Mouse (Mus musculus) midbrain, postnatal 0 days (tissue): ENCODE results near the gene Rtn4. TPM values are rescaled to one million over a fixed set of nuclear protein-coding genes. Genes with fewer than 3 reads are reported as not detected.

ENCODE experiments used
- ATAC-seq: fragments of 200-750 bp; cut with Nextera tagmentation; 2 replicates; pipeline ENCODE4 v1.8.0; 2017; ENCODE audit warnings: moderate number of reproducible peaks, mild to moderate bottlenecking, moderate TSS enrichment, moderate library complexity; ENCODE audit not compliant: low FRiP score
- DNase-seq: peaks from one replicate; pipeline ENCODE4 v3.0.0-alpha.2; 2015; ENCODE audit warnings: low spot score
- H3K27ac ChIP-seq: fragments of 300-500 bp; sonication (generic); 2 replicates; pipeline ENCODE4 v1.5.1; 2014; ENCODE audit warnings: low read depth, mild to moderate bottlenecking, low read length, mixed read lengths
- H3K27me3 ChIP-seq: fragments of 300-500 bp; sonication (generic); 2 replicates; pipeline ENCODE4 v1.6.1; 2014; ENCODE audit warnings: low read length, control low read depth, mixed read lengths; ENCODE audit not compliant: insufficient read depth
- H3K36me3 ChIP-seq: fragments of 300-500 bp; sonication (generic); 2 replicates; pipeline ENCODE4 v1.6.1; 2014; ENCODE audit warnings: low read length, control low read depth, mixed read lengths; ENCODE audit not compliant: insufficient read depth
- H3K4me1 ChIP-seq: fragments of 300-500 bp; sonication (generic); 2 replicates; pipeline ENCODE4 v1.6.1; 2014; ENCODE audit warnings: mild to moderate bottlenecking, control low read depth, antibody characterized with exemption, low read length, mixed read lengths; ENCODE audit not compliant: insufficient read depth
- H3K4me2 ChIP-seq: fragments of 300-500 bp; sonication (generic); 2 replicates; pipeline ENCODE4 v1.6.1; 2014; ENCODE audit warnings: low read depth, mild to moderate bottlenecking, low read length, mixed read lengths; ENCODE audit not compliant: poor library complexity, severe bottlenecking
- H3K4me3 ChIP-seq: fragments of 300-500 bp; sonication (generic); 2 replicates; pipeline ENCODE4 v1.5.1; 2014; ENCODE audit warnings: low read depth, mild to moderate bottlenecking, low read length, moderate library complexity
- H3K9ac ChIP-seq: fragments of 300-500 bp; sonication (generic); replicated peaks from 2 replicates; pipeline ENCODE4 v1.6.1; 2014; ENCODE audit warnings: mild to moderate bottlenecking, low read length, moderate library complexity, mixed read lengths; ENCODE audit not compliant: poor library complexity, severe bottlenecking
- H3K9me3 ChIP-seq: fragments of 300-500 bp; sonication (generic); 2 replicates; pipeline ENCODE4 v1.6.1; 2016; ENCODE audit warnings: low read length, control low read depth
- CTCF ChIP-seq: IDR thresholded peaks from 2 replicates; pipeline ENCODE4 v1.5.1; 2016; ENCODE audit warnings: antibody characterized with exemption, mild to moderate bottlenecking
- WGBS: fragments of 180-500 bp; shearing (Covaris S2); extraction: QIAGEN DNeasy Blood & Tissue Kit; methylation state at CpG from one replicate; pipeline ENCODE4 v1.1.7; 2014; 5-methylcytosine and 5-hydroxymethylcytosine counted together
- polyA plus RNA-seq: library from polyadenylated mRNA; unstranded; fragments of >200 nt; fragmentation: Nextera tagmentation; extraction: Ambion mirVana; gene quantifications from 2 replicates; pipeline ENCODE4 v1.2.1, GENCODE M21; 2015
- total RNA-seq: library from RNA; depleted of rRNA; stranded (reverse); fragments of >200 nt; gene quantifications from 2 replicates; pipeline ENCODE4 v1.2.3, GENCODE M21; 2014

Rtn4 gene
- total and polyA plus RNA-seq, 2 experiments from 2014 or later, result 153 to 322 TPM

- H3K27ac ChIP-seq, result no peak overlapping the region
- ATAC-seq, result peak; percentile 53
- DNase-seq, result peak; percentile 54
These were observed 52.1 kb downstream of the Rtn4 start for GRCm38 (mm10) chr11:29744760-29745430.

GRCm38 (mm10) chr11:29745513-29745912, 52.8 kb downstream of the Rtn4 start:
- no peak for DNase-seq
- H3K9me3 ChIP-seq, result no peaks in the 10 kb centered on the region
- no peak for TF ChIP-seq CTCF
- no peak for ATAC-seq
- H3K4me2 ChIP-seq, result no peak overlapping the region
- no peaks in the 10 kb centered on the region for H3K27me3 ChIP-seq
- no peaks in the 10 kb centered on the region for H3K4me1 ChIP-seq
- H3K4me3 ChIP-seq, result no peak overlapping the region
- 67% methylated on average over 2 of the region's 2 CpGs for WGBS
- peaks cover 38% of the 10 kb centered on the region for H3K36me3 ChIP-seq
- no peak overlapping the region for H3K9ac ChIP-seq
- H3K27ac ChIP-seq, result no peak overlapping the region

More at GRCm38 (mm10) chr11:29744760-29745430, 52.1 kb downstream of the Rtn4 start:
- Histone ChIP-seq H3K36me3 (peaks cover 38% of the 10 kb centered on the region), H3K9ac (no peak overlapping the region), H3K27me3 (no peaks in the 10 kb centered on the region), H3K4me1 (no peaks in the 10 kb centered on the region), H3K4me2 (no peak overlapping the region), H3K4me3 (no peak overlapping the region), H3K9me3 (no peaks in the 10 kb centered on the region)
- TF ChIP-seq CTCF, result no peak
- 89% methylated on average over 5 of the region's 5 CpGs for WGBS

DNA sequence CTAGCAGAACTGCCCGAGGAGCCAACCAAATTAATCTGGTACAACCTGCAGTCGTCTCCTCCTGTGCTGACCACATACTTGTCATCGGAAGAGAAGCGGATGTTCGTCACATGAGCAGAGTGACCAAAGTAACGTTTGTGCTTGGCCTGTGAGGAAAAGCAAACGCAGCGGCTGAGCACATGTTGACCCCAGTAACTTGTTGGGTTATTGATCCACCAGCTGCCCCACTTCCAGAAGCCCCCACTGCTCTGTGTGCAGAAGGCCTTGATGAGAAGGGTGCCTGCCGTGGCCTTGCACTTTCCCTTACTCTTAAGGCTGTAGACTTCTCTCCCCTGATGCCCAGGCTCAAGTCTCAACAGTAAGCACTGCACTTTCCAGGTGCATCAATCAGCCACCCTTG, 53.5 kb downstream of the Rtn4 start:
- no peak overlapping the region for H3K4me3 ChIP-seq
- H3K4me1 ChIP-seq, result no peaks in the 10 kb centered on the region
- H3K9me3 ChIP-seq, result no peaks in the 10 kb centered on the region
- no peak for TF ChIP-seq CTCF
- WGBS, result 91% methylated on average over 9 of the region's 9 CpGs
- H3K36me3 ChIP-seq, result peaks cover 38% of the 10 kb centered on the region
- DNase-seq (no peak), ATAC-seq (no peak)
- H3K27ac ChIP-seq, result no peak overlapping the region
- H3K4me2 ChIP-seq, result no peak overlapping the region
- H3K27me3 ChIP-seq, result no peaks in the 10 kb centered on the region
- no peak overlapping the region for H3K9ac ChIP-seq

- H3K36me3 ChIP-seq, result peaks cover 45% of the 10 kb centered on the region
- whole genome bisulfite sequencing, result 96% methylated on average over 3 of the region's 3 CpGs
- ATAC-seq, result no peak
These were observed 54.6 kb downstream of the Rtn4 start for GRCm38 (mm10) chr11:29747365-29747764.

GRCm38 (mm10) chr11:29747881-29748280, 55.1 kb downstream of the Rtn4 start:
- no peak overlapping the region for H3K9ac ChIP-seq
- H3K27me3 ChIP-seq, result no peaks in the 10 kb centered on the region
- no peaks in the 10 kb centered on the region for H3K4me1 ChIP-seq
- no peak for TF ChIP-seq CTCF
- H3K36me3 ChIP-seq, result peaks cover 45% of the 10 kb centered on the region
- H3K4me2 ChIP-seq, result no peak overlapping the region
- no peaks in the 10 kb centered on the region for H3K9me3 ChIP-seq
- 73% methylated on average over 1 of the region's 1 CpGs for WGBS
- no peak overlapping the region for H3K4me3 ChIP-seq
- DNase-seq (no peak), ATAC-seq (no peak)
- H3K27ac ChIP-seq, result no peak overlapping the region

More at GRCm38 (mm10) chr11:29747365-29747764, 54.6 kb downstream of the Rtn4 start:
- no peak for DNase-seq
- Histone ChIP-seq H3K9me3 (no peaks in the 10 kb centered on the region), H3K27me3 (no peaks in the 10 kb centered on the region), H3K27ac (no peak overlapping the region), H3K4me2 (no peak overlapping the region), H3K4me1 (no peaks in the 10 kb centered on the region), H3K4me3 (no peak overlapping the region), H3K9ac (no peak overlapping the region)
- no peak for TF ChIP-seq CTCF

DNA sequence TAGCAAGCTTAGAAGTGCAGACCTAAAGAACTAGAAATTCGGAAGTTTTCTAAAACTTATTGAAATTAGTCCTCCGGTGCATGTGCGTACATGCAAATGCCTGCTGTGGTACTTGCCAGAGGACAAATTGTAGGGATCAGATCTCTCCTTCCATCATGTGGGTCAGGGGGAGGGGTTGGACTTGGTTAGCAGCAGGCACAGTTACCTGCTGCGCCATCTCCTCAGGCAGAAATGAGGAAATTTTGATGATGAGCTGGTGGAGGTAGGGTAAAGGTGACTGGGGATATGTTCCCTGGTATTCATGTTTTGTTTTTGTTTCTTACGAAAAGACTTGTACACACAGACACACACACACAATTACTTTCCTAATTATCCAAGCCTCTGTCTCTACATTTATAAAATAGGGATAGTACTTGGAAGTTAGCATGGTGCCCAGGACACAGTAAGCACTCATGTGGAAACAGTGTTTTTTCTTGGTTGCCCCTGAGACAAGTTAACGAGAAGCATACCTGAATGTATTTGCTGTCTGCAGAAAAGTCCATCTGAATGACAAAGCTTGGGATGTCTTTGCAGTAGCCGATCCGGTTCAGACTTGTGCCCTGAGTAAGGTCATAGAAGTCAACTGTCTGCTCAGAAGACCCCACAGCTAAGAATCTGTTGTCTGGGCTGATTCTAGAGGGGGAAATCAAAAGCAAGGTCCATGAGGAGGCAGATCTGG, 56.2 kb downstream of the Rtn4 start:
- DNase-seq (no peak), ATAC-seq (no peak)
- no peaks in the 10 kb centered on the region for H3K4me1 ChIP-seq
- no peak overlapping the region for H3K9ac ChIP-seq
- no peak overlapping the region for H3K27ac ChIP-seq
- no peaks in the 10 kb centered on the region for H3K9me3 ChIP-seq
- H3K4me2 ChIP-seq, result no peak overlapping the region
- no peak for TF ChIP-seq CTCF
- WGBS, result 88% methylated on average over 8 of the region's 8 CpGs
- H3K4me3 ChIP-seq, result no peak overlapping the region
- peaks cover 38% of the 10 kb centered on the region for H3K36me3 ChIP-seq
- H3K27me3 ChIP-seq, result no peaks in the 10 kb centered on the region
